Mouse (Mus musculus) heart, adult 8-10 months (tissue): ENCODE measurements around the gene Kif2a. TPM values are rescaled to one million over a fixed set of nuclear protein-coding genes. Genes with fewer than 3 reads are reported as not detected.

Source experiments
- DNase-seq: peaks from one replicate; pipeline ENCODE4 v3.0.0; 2022; ENCODE audit warnings: low spot score
- total RNA-seq, 4 experiments: library from RNA; stranded (reverse); gene quantifications; 2 replicates each; pipeline ENCODE4 v1.2.4; 2022

Kif2a gene
- total RNA-seq: 10 to 100 TPM; 30.4 to 34.2 (median 31.1) TPM

GRCm38 (mm10) chr13:107021461-107022265 is at the start of gene Kif2a:
Gene Kif2a, minus strand, starts transcription at chr13:107022126.
- peak; percentile 16 for DNase-seq

GRCm38 (mm10) chr13:107069061-107069460 is 47.1 kb upstream of the Kif2a start:
- no peak for DNase-seq

DNA sequence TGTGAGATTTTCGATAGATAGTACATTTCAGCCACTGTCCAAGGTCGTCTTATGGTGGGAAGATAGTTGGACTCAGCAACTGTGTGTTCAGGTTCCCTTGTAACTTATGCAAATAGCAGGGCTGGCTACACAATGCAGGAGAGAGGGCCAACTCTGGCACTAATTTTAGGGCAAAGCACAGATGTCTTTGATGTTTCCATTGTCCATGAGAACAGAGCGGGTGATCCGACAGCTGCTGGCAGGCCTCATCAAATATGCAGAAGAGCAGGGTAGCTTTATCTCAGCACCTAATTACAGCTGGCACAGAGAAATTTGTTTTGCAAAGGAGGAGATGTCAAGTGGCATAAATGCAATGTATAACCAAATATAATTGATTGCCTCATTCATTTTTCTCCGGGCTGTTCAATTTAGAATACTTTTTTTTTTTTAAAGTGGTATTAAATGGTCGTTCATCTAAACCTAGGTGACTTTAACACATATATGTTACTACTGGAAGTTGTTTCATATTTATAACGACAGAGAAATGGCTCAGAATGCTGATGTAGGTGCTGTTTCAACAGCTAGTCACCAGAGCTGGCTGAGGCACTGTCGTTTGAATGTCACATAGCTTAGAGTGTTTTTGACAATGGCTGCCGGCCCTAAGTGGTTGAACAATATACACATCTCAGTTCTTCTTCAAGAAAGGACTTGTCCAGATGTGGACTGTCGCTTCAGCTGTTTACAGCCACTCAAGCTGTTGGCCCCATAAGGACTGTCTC is 43.4 kb upstream of the Kif2a start:
- DNase-seq: no peak

DNA sequence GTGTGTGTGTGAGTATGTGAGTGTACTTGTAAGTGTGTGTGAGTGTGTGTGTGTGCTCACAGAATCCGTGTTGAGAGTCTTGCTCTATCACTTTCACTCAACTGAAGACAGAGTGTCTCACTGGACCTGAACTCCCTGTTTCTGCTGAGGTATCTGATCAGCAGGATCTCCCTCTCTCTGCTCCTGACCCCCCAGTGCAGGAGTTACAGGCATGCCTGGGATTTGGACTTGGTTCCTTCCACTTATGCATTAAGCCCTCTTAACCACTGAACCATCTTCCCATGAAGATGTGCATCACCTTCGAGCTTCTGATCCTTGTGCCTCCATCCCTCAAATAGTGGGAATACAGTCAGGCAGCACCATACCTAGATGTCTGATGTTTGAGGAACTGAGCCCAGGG is 42.3 kb upstream of the Kif2a start:
- no peak for DNase-seq

- no peak for DNase-seq
Observed at GRCm38 (mm10) chr13:107063115-107063807, 41.3 kb upstream of the Kif2a start.

DNA sequence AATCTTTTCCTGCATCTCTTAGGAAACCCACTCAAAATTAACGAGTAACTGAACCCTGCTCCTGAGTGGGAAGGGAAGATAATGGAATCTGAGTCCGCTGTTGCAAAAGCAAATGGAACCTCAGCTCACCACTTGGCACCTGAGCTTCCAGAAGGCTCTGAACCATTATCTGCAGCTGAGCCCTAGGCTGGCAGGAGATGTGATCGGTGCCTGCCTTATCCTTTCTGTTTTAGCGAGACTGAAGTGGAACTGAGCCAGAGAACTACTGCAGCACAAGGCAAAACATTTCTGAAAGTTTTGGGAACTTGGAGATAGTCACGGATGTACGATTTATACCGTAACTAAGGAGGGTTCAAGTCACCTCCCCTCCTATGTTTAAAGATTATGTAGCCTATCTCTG is 38.2 kb upstream of the Kif2a start:
- no peak for DNase-seq

- no peak for DNase-seq
Observed at GRCm38 (mm10) chr13:107059460-107059859, 37.5 kb upstream of the Kif2a start.

DNA sequence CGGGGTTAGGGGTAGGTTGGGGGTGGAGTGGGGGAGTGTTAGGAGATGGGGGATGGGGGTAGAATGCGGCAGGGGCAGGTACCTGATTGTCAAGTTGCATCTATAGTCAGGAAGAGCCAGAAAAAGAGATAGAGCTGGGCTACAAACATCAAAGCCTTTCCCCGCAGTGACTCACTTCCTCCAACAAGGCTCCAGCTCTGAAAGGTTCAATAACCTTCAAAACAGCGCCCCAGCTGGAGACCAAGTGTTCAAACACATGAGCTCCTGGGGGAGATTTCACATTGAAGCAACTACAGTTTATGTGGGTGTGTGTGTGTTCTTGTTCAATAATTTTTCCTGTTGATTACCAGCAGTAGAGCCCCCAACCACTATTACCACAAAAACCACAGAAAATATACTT is 34.4 kb upstream of the Kif2a start:
- DNase-seq: no peak

DNA sequence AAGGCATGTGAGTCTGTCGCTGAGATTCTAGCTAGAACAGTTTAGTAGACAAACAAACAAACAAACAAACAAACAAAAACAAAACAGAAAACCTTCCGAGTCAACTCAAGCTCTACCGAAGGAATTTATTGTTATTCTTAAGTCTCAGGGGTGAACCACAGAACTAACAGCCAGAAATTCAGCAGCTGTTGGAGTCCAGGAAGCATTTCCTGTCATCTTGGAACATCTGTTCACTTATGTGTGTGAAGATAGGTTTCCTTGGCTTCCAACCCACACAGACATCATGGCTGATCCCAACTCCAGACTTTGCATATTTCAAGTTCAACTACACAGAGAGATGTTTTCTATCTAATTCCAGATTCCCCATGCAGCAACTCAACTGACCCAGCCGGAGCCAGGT is 32.6 kb upstream of the Kif2a start:
- peak; percentile 42 for DNase-seq

- no peak for DNase-seq
Observed at GRCm38 (mm10) chr13:107051342-107051741, 29.4 kb upstream of the Kif2a start.

- DNase-seq: no peak
Observed at GRCm38 (mm10) chr13:107044229-107044628, 22.3 kb upstream of the Kif2a start.

GRCm38 (mm10) chr13:107042551-107042950 is 20.6 kb upstream of the Kif2a start:
- no peak for DNase-seq

- no peak for DNase-seq
Observed at GRCm38 (mm10) chr13:107039493-107039892, 17.6 kb upstream of the Kif2a start.

DNA sequence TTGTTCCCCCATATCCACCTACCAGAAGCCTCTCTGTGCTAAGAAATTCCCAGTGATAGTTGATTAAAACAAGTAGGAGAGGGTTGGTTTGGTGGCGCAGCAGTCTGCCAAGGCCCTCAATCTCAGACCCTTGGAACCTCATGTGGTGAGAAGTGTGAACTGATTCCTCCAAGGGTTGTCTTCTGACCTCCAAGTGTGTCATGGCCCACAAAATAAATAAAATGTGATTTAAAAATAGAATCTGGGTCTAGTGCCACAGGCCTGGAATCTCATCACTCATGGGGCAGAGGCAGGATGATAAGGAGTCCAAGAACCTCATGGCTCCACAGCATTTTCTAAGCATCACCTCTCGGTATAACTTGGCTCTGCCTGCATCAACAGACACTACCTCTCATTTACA is 16.4 kb upstream of the Kif2a start:
- no peak for DNase-seq

DNA sequence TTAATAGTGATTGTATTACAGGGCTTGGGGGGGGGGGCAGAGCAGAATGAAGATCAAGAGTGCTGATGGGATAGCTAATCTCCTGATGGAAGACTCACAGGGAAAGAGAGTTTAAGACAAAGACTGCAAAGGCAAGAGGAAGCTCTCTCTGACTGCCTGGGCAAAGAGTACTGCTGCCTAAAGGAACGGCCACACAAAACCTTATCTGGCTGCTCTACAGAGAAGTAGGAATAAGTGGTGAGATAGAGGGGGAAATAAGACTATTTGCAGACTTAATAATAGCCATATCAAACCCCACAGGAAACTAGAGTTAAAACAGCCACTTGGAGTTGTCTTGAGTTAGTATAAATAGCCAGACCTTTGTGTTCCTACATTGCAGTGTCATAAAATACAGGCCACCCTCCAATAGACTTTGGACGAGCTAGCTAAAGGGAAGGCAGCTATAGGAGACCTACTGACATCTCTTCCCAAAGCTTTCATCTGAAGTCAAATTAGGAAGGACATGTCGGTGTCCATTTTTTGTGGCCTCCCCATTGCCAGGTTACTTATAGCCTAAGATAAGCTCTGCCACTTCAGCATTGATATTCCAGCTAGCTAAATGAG is 13.7 kb upstream of the Kif2a start:
- no peak for DNase-seq

DNA sequence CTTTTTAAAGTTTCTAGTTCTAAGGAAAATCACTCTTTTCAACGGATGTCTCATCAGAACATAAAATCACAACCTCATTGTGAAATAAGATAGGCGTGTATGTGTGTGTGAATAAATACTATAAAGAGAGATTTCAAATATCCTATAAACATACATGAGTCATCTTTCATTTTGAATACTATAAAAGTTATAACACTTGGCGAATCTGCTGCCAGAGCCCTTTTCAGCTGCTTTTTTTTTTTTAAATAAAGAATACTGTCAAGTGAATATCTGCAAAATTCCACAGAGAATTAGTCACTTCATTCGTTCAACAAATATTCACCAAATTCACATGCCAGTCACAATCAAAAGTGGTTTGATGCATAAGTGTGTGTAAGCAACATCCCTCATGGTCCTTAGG is 13.2 kb upstream of the Kif2a start:
- no peak for DNase-seq

DNA sequence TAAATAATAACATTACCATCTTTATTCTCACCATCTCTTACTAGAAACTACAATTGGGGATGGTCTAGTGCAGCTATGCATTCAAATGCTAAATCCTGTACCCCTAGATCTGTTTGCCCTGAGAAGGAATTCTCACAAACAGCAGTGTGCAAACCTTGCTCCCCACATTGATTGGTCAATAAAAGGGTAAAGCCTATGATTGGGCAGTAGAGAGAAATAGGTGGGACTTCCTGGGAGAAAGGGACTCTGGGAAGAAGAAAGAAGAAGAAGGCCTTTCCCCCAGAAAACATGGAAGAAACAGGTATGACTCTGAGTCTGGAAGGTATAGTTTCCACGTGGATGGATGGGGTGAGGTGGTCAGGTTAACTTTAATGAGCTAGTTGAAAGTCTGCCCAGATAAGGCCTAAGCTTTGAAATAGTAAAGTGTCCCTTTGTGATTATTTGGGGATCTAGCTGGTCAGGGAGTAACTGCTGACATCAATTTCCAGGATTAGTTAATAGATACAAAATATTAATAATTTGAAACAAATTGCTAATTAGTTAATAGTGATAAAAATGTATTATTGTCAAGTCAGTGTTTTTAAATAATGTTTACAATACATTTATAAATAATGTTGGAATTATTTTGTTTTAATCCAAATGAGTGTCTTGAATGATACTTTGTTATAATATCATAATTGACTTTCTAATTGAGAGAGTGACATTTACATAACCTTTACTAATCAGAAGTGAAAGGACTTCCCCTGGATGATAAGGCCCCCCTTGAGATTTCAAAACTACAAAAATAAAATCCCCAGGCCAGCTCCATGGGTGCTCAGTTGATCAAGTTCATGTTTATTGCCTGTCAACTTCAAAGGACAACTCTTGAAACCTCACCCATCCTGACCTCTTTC is 12.3 kb upstream of the Kif2a start:
- DNase-seq: no peak

- DNase-seq: no peak
Observed at GRCm38 (mm10) chr13:107031228-107031627, 9.3 kb upstream of the Kif2a start.

- DNase-seq: no peak
Observed at GRCm38 (mm10) chr13:107027218-107027617, 5.3 kb upstream of the Kif2a start.

DNA sequence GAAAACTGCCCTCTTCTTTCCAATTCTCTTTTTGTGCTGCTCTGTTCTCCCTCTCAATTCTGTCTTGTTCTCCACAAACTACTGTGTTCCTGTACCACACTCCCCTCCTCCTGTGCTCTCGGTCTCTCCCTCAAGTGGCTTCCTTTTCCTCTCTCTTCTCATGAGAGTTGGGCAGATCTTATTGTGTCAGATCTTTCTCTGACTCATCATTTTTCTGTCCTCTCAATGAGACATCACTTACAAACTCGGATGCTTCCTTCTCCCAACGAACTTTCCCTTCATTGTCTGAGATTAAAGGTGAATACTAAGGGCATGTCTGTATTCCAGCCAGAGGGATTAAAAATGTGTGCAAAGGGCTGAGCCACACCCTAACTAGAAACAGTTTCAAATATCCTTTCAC is 3.7 kb upstream of the Kif2a start:
- DNase-seq: no peak
